Mouse (Mus musculus) T-helper 2 cell (primary cell): Measurements from ENCODE around the gene Elp5.

Experiments used
- in situ Hi-C: fragments of 300-600 bp; cut with MboI, MseI; formaldehyde crosslinking; loops from one replicate; pipeline ENCODE4 v1.15.1; 2025; ENCODE audit warnings: high pct_unique_total_duplicates

Elp5 gene

DNA sequence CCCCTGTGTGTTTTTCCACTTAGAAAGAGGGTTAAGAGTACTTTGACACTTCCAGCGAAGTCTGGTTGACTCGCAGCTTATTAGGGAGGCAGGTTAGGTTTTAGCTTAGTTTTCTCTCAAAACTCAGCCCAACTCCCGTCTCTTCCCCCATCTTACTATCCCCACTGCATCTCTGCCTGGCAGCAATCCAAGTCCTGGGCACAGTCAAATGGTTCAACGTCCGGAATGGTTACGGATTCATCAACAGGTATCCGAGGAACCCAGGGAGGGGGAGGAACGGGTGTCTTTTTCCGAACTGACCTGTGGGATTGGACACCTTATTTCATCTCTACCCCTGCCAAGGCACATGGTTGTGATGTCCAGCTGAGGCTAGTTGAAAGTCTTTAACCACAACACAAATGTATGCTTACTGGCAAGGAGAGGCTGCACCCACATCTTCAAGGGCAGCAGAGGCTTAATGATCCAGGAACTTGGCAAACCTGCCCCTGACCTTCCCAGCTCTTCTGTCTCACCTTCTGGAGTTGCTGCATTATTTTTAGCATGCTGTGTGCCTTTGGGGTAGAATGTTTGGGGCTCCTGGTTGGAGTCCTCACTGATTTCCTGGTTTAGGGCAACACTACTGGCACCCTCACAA lies 45.5 kb downstream of the Elp5 start:
- in situ Hi-C loops, result no loop called here

- in situ Hi-C loops, result no loop called here
Observed at GRCm38 (mm10) chr11:69936156-69936555, 46.2 kb downstream of the Elp5 start.

GRCm38 (mm10) chr11:69935137-69935879 lies 47.0 kb downstream of the Elp5 start, which contains the start of gene Ybx2:
TSS of gene Ybx2 (plus strand) at chr11:69935796.
- in situ Hi-C loops, result no loop called here

GRCm38 (mm10) chr11:69934681-69935080 lies 47.6 kb downstream of the Elp5 start:
- in situ Hi-C loops, result loop anchor here (5.0 kb wide), 1 partner anchor 33 kb away; no protein-coding TSS in a partner anchor

- in situ Hi-C loops, result loop anchor here (5.0 kb wide), 1 partner anchor 33 kb away; no protein-coding TSS in a partner anchor
Observed at GRCm38 (mm10) chr11:69934169-69934568, 48.1 kb downstream of the Elp5 start.

- in situ Hi-C loops, result loop anchor here (5.0 kb wide), 1 partner anchor 34 kb away; no protein-coding TSS in a partner anchor
Observed at GRCm38 (mm10) chr11:69933066-69933465, 49.3 kb downstream of the Elp5 start.

GRCm38 (mm10) chr11:69932254-69932653 lies 50.1 kb downstream of the Elp5 start:
- in situ Hi-C loops, result loop anchor here (5.0 kb wide), 1 partner anchor 35 kb away; no protein-coding TSS in a partner anchor

DNA sequence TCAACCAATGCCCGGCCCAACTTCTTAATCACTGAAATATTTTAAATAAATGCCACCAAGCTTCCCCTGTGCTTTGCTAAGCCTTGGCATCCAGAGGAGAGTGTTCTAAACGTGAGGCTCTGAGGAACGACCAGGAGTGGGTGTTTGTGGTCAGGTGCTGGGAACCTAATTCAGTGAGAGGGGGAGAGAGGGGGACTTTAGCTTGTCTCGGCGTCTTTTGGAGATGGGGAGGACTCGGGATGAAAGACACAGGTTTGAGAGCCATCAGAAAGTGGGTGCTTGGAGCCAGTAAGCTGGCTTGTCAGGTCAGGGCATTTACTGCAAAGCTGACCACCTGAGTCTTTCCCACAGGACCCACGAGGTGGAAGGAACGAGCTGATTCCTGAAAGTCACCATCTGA lies 50.5 kb downstream of the Elp5 start:
- in situ Hi-C loops, result loop anchor here (5.0 kb wide), 1 partner anchor 36 kb away; no protein-coding TSS in a partner anchor

- in situ Hi-C loops, result loop anchor here (5.0 kb wide), 1 partner anchor 36 kb away; no protein-coding TSS in a partner anchor
Observed at GRCm38 (mm10) chr11:69930967-69931537, 51.3 kb downstream of the Elp5 start.

DNA sequence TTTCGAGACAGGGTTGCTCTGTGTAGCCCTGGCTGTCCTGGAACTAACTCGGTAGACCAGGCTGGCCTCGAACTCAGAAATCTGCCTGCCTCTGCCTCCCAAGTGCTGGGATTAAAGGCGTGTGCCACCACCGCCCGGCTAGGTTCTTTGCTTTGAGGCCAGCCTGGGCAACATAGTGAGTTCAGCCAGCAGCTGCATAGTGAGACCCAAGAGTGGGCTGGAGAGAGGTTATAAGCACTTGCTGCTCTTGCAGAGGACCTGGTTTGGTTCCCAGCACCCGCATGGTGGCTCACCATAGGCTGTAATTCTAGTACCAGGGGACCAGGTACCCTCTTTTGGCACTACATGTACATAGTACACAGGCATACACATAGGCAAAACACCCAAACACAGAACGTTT lies 52.1 kb downstream of the Elp5 start:
- in situ Hi-C loops, result loop anchor here (5.0 kb wide), 1 partner anchor 37 kb away; no protein-coding TSS in a partner anchor

GRCm38 (mm10) chr11:69929712-69930111 lies 52.6 kb downstream of the Elp5 start:
- in situ Hi-C loops, result loop anchor here (5.0 kb wide), 1 partner anchor 38 kb away; no protein-coding TSS in a partner anchor

DNA sequence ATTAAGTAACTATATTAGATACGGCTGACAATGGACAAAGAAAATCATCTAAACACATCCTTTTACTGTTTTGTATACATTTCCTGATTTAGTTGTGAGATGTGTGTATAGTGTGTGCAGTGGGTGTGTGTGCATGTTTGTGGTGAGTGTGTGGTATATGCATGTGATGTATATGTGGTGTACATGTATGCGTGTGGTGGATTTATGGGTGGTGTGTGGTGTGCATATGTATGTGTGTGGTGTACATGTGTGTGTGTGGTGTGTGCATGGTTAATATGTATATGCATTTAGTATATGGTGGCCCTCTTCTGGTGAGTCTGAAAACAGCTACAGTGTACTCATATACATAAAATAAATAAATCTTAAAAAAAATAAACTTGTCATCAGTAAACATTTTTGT lies 54.8 kb downstream of the Elp5 start:
- in situ Hi-C loops, result no loop called here

DNA sequence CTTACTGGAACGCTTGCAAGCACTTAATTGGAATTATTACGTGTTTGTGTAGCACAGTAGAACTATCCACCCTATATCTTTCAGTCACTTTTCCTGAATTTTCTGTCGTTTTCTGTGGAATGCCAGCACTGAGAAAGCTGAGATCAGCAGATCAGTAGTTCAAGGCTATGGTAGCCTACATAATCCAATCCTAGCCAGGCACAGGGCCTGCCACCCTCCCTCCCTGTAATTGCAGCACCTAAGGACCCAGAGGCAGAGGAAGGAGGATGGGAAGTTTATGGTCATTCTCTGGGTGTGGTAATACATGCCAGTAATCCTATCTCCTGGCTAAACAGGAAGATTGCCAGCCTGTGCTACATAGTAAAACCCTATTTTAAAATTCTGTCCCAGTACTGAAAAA lies 59.5 kb downstream of the Elp5 start:
- in situ Hi-C loops, result no loop called here

GRCm38 (mm10) chr11:69922012-69922756 lies 60.1 kb downstream of the Elp5 start:
- in situ Hi-C loops, result no loop called here

GRCm38 (mm10) chr11:69921114-69922011 lies 61.0 kb downstream of the Elp5 start, which contains the start of gene Eif5a:
TSS of gene Eif5a (minus strand) at chr11:69921958.
- in situ Hi-C loops, result no loop called here

DNA sequence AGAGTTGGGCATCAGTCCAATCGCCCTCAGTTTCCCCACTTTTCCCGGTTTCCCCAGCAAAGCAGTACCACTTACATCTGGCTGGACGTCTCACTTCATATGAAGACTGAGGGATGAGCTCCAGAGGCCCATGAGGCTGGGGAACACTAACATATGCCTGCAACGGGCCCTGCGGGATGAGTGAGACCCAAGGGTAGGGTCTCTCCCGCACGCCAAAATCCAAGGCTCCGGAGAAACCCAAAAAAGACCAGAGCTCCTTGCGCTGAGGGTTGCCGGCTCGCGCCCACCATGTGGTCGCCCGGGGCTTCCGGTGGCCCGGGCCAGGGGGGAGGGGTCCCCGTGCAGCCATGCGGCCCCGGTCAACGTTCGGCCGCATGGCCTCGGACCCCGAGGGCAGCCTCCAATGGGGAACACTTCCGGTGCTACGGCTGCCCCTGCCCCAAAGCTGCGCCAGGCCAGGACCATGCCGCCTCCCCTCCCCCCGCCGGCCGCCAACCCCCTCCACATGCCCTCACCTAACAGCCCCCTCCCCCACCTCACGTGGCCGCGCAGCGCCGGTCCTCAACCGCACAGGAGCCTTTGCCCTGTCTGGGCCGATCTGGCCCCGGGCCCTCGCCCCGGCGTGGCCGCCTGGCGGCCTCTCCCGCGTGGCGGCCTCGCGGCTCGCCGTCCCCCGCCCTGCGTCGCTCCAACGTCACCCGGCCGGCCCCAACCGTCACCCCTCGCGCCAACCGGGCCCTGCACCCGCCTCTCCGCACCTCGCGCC lies 61.9 kb downstream of the Elp5 start:
- in situ Hi-C loops, result no loop called here

- in situ Hi-C loops, result no loop called here
Observed at GRCm38 (mm10) chr11:69919661-69920265, 62.6 kb downstream of the Elp5 start.

DNA sequence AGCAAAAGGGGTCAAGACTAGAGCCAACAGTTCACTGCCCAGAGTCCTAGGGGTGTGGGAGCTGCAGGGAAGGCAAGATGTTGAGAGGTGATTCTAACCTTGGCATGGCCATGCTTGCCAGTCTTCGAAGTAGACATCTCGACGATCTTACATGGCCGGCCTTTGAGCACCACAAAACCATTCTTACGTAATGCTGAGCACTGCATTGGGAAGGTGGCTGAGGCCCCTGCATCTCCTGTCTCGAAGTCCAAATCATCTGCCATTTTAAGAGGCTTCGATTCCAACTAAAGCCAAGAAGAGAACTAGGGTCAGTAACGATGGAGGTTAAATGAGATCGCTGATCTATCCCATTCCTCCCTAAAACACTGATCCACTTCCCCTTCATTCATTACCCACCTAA lies 63.3 kb downstream of the Elp5 start:
- in situ Hi-C loops, result no loop called here
